Mouse (Mus musculus) CH12.LX (cell line): Measurements from ENCODE around the gene Ubr4. TPM values are rescaled to one million over a fixed set of nuclear protein-coding genes. Genes with fewer than 3 reads are reported as not detected.

Experiments used
- DNase-seq: peaks from one replicate; pipeline ENCODE4 v3.0.0-alpha.2; 2013; ENCODE audit errors: extremely low read depth
- H3K27ac ChIP-seq: 2 replicates; pipeline ENCODE4 v1.5.1; 2012; ENCODE audit warnings: low read depth, mild to moderate bottlenecking, control low read depth, moderate library complexity; ENCODE audit not compliant: insufficient read depth
- H3K27me3 ChIP-seq: replicated peaks from 2 replicates; pipeline ENCODE3; 2012; ENCODE audit warnings: inconsistent platforms
- H3K36me3 ChIP-seq, 2 experiments: replicated peaks in 1 of 2; 2 replicates each; pipeline versions ENCODE3 to v1.6.1; 2012; ENCODE audit warnings: inconsistent platforms in 1 of 2, low read length in 1 of 2, mild to moderate bottlenecking in 1 of 2, mixed read lengths in 1 of 2, moderate library complexity in 1 of 2; ENCODE audit not compliant: control insufficient read depth in 1 of 2, insufficient read depth in 1 of 2
- H3K4me1 ChIP-seq, 2 experiments: 2 replicates each; pipeline ENCODE4 v1.6.1; 2012; ENCODE audit warnings: inconsistent platforms in 1 of 2, moderate library complexity in 1 of 2; ENCODE audit not compliant: insufficient read depth in 2 of 2, control insufficient read depth in 1 of 2
- H3K4me2 ChIP-seq: 2 replicates; pipeline ENCODE4 v1.6.1; 2012; ENCODE audit warnings: low read depth, mild to moderate bottlenecking, control low read depth; ENCODE audit not compliant: poor library complexity, insufficient read depth, severe bottlenecking
- H3K4me3 ChIP-seq, 3 experiments: fragments of 150-350 bp in 1 of 3; sonication (generic) in 1 of 3; replicated peaks in 1 of 3; 2 replicates each; pipeline versions ENCODE3 to v1.5.1; 2011 to 2012; ENCODE audit warnings: low read depth in 2 of 3, low read length in 2 of 3, mild to moderate bottlenecking in 2 of 3, moderate library complexity in 2 of 3, control low read depth in 1 of 3, improper control_type of control experiment in 1 of 3, inconsistent platforms in 1 of 3, mixed read lengths in 1 of 3; ENCODE audit not compliant: poor library complexity in 1 of 3
- H3K79me2 ChIP-seq: replicated peaks from 2 replicates; pipeline ENCODE4 v1.6.1; 2012; ENCODE audit warnings: mild to moderate bottlenecking, moderate library complexity; ENCODE audit not compliant: control insufficient read depth, poor library complexity, insufficient read depth, severe bottlenecking; ENCODE audit errors: extremely low read depth
- H3K9ac ChIP-seq: 2 replicates; pipeline ENCODE4 v1.6.1; 2012; ENCODE audit warnings: low read depth, mild to moderate bottlenecking, control low read depth, moderate library complexity; ENCODE audit not compliant: insufficient read depth
- H3K9me3 ChIP-seq: replicated peaks from 2 replicates; pipeline ENCODE3; 2012; ENCODE audit warnings: low read length, inconsistent platforms, mixed read lengths
- BHLHE40 ChIP-seq: IDR thresholded peaks from 2 replicates; pipeline ENCODE4 v1.6.1; 2011; ENCODE audit warnings: mild to moderate bottlenecking, low read depth, low read length, improper control_type of control experiment
- CHD1 ChIP-seq: IDR thresholded peaks from 2 replicates; pipeline ENCODE4 v1.6.1; 2012; ENCODE audit warnings: low read depth, low read length, improper control_type of control experiment, inconsistent platforms
- CHD2 ChIP-seq: IDR thresholded peaks from 2 replicates; pipeline ENCODE4 v1.6.1; 2011; ENCODE audit warnings: low read length, improper control_type of control experiment
- CTCF ChIP-seq, 2 experiments: IDR thresholded peaks in 1 of 2; conservative IDR thresholded peaks in 1 of 2; 2 replicates each; pipeline ENCODE4 v1.5.1; 2011 to 2012; ENCODE audit warnings: low read depth in 2 of 2, low read length in 2 of 2, improper control_type of control experiment in 1 of 2, inconsistent platforms in 1 of 2, mild to moderate bottlenecking in 1 of 2, moderate library complexity in 1 of 2
- ELF1 ChIP-seq: IDR thresholded peaks from 2 replicates; pipeline ENCODE4 v1.6.1; 2014; ENCODE audit warnings: low read depth, mild to moderate bottlenecking, inconsistent platforms, low read length, improper control_type of control experiment
- ETS1 ChIP-seq: conservative IDR thresholded peaks from 2 replicates; pipeline ENCODE4 v1.6.1; 2012; ENCODE audit warnings: low read depth, mild to moderate bottlenecking, inconsistent platforms, low read length, improper control_type of control experiment, moderate library complexity
- HCFC1 ChIP-seq: IDR thresholded peaks from 2 replicates; pipeline ENCODE4 v1.6.1; 2012; ENCODE audit warnings: low read depth, mild to moderate bottlenecking, inconsistent platforms, low read length, improper control_type of control experiment
- IRF4 ChIP-seq: IDR thresholded peaks from 2 replicates; pipeline ENCODE4 v1.6.1; 2014; ENCODE audit warnings: low read depth, mild to moderate bottlenecking, inconsistent platforms, low read length, improper control_type of control experiment
- MAFK ChIP-seq: IDR thresholded peaks from 2 replicates; pipeline ENCODE4 v1.6.1; 2011; ENCODE audit warnings: low read length, improper control_type of control experiment; ENCODE audit not compliant: insufficient replicate concordance
- MYC ChIP-seq: IDR thresholded peaks from 2 replicates; pipeline ENCODE4 v1.6.1; 2011; ENCODE audit warnings: low read depth, mild to moderate bottlenecking, improper control_type of control experiment, low read length
- PAX5 ChIP-seq: IDR thresholded peaks from 2 replicates; pipeline ENCODE4 v1.6.1; 2012; ENCODE audit warnings: low read length, inconsistent platforms, mixed read lengths
- POLR2A ChIP-seq: IDR thresholded peaks from 2 replicates; pipeline ENCODE4 v1.6.1; 2011; ENCODE audit warnings: low read depth, mild to moderate bottlenecking, improper control_type of control experiment, low read length
- POLR2AphosphoS2 ChIP-seq: IDR thresholded peaks from 2 replicates; pipeline ENCODE4 v1.6.1; 2011; ENCODE audit warnings: low read depth, low read length, improper control_type of control experiment
- RCOR1 ChIP-seq: conservative IDR thresholded peaks from 2 replicates; pipeline ENCODE4 v1.6.1; 2012; ENCODE audit warnings: low read depth, mild to moderate bottlenecking, inconsistent platforms, low read length, improper control_type of control experiment
- TBP ChIP-seq: conservative IDR thresholded peaks from 2 replicates; pipeline ENCODE4 v1.6.1; 2011; ENCODE audit warnings: low read depth, low read length, improper control_type of control experiment
- USF1 ChIP-seq: IDR thresholded peaks from 2 replicates; pipeline ENCODE4 v1.6.1; 2014; ENCODE audit warnings: low read depth, mild to moderate bottlenecking, inconsistent platforms, low read length, improper control_type of control experiment
- USF2 ChIP-seq: conservative IDR thresholded peaks from 2 replicates; pipeline ENCODE4 v1.6.1; 2011; ENCODE audit warnings: low read depth, low read length, improper control_type of control experiment
- ZC3H11A ChIP-seq: IDR thresholded peaks from 2 replicates; pipeline ENCODE4 v1.6.1; 2012; ENCODE audit warnings: low read depth, mild to moderate bottlenecking, inconsistent platforms, low read length, improper control_type of control experiment
- ZMIZ1 ChIP-seq: IDR thresholded peaks from 2 replicates; pipeline ENCODE4 v1.6.1; 2012; ENCODE audit warnings: low read depth, mild to moderate bottlenecking, inconsistent platforms, low read length, improper control_type of control experiment
- ZNF384 ChIP-seq: IDR thresholded peaks from 2 replicates; pipeline ENCODE4 v1.6.1; 2012; ENCODE audit warnings: low read depth, low read length, improper control_type of control experiment, inconsistent platforms
- dilution Hi-C: fragments of 300-500 bp; cut with MboI; formaldehyde crosslinking; loops from 2 replicates; pipeline ENCODE4 v1.14.3; 2020; ENCODE audit warnings: low sequenced_read_pairs; ENCODE audit not compliant: extremely low pct_unique_long_range_greater_than_20kb, extremely low pct_ligation_motif_present
- in situ Hi-C: fragments of 300-500 bp; cut with MboI; formaldehyde crosslinking; loops from 3 replicates; pipeline ENCODE4 v1.14.3; 2019; ENCODE audit warnings: low sequenced_read_pairs, low pct_ligation_motif_present, low pct_unique_long_range_greater_than_20kb, mixed read lengths
- polyA plus RNA-seq: library from polyadenylated mRNA; unstranded; fragments of >175 nt; gene quantifications from 2 replicates; pipeline ENCODE4 v1.2.1, GENCODE M21; 2012; ENCODE audit warnings: low read depth; ENCODE audit not compliant: insufficient read length
- total RNA-seq, 2 experiments: library from RNA; depleted of rRNA; stranded (reverse); fragments of 300-350 nt in 1 of 2; fragments of >200 nt in 1 of 2; gene quantifications; 2 replicates each; pipeline ENCODE4 v1.2.3; 2012 to 2014

Ubr4 gene
- total and polyA plus RNA-seq, 3 experiments = 43.0 to 102 (median 90.8) TPM

DNA sequence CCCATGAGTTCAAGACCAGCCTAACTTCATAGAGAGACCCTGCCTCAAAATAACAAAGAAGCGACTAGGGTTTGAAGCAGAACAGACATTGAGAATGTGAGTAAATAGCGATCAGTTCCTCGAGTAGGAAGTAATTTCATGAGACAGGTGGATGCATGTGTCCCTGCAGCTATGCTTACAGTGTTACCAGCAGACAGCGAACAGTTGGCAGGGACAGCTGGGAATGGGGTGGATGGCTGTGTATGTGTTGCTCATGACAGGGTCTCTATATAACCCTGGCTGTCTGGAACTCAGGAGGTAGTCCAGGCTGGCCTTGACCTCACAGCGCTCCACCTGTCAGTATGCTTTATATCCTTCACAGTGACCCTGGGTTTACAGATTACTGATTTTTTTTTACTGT is 15.6 kb downstream of the Ubr4 start:
- Histone ChIP-seq H3K36me3 (peaks cover 80 to 94% of the 10 kb centered on the region in 2 experiments), H3K4me2 (no peak overlapping the region)
- dilution Hi-C loops = no loop called here

DNA sequence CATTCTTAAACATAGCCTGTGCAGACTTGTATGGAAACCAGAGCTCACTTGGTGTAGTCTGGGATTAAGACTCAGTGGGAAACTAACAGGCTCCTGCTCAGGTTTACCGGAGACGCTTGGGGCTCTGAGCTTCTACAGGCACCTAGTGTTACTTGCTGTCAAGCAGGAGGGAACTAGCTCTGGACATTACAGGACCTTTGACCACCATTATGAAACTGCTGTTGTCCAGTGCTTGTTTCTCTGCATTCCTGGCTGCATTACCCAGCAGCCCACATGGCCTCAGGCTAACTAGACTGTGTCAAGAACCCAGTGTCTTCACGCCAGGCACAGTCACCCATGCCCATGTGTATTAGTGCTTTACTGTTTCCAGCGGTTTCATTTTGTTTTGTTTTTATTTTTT is 20.7 kb downstream of the Ubr4 start:
- Histone ChIP-seq H3K79me2 (no peaks in the 10 kb centered on the region), H3K9ac (no peak overlapping the region), H3K36me3 (peaks cover 63 to 92% of the 10 kb centered on the region in 2 experiments), H3K9me3 (no peaks in the 10 kb centered on the region), H3K4me1 (0 out of 4 replicates have a peak, but pooled peaks cover 0 to 3% of the 10 kb centered on the region in 2 experiments), H3K27ac (no peak overlapping the region), H3K4me3 (no peak overlapping the region), H3K4me2 (no peak overlapping the region), H3K27me3 (no peaks in the 10 kb centered on the region)
- dilution Hi-C loops = no loop called here
- in situ Hi-C loops = no loop called here
- no peak for DNase-seq
- TF ChIP-seq CHD1 = no peak
- no peak for TF ChIP-seq POLR2AphosphoS2
- TF ChIP-seq ZC3H11A = no peak
- TF ChIP-seq ZNF384 = no peak
- no peak for TF ChIP-seq CHD2
- TF ChIP-seq USF2 = no peak
- TF ChIP-seq TBP = no peak
- no peak for TF ChIP-seq PAX5
- no peak for TF ChIP-seq ETS1
- TF ChIP-seq MAFK = no peak
- no peak for TF ChIP-seq POLR2A
- no peak for TF ChIP-seq HCFC1
- TF ChIP-seq RCOR1 = no peak
- TF ChIP-seq MYC = no peak
- TF ChIP-seq ZMIZ1 = no peak
- TF ChIP-seq BHLHE40 = no peak

More for the DNA sequence above, 15.6 kb downstream of the Ubr4 start:
- DNase-seq = no peak
- in situ Hi-C loops = no loop called here
- Histone ChIP-seq H3K4me3 (no peak overlapping the region), H3K27ac (no peak overlapping the region), H3K9me3 (no peaks in the 10 kb centered on the region), H3K4me1 (no peaks in the 10 kb centered on the region), H3K79me2 (no peaks in the 10 kb centered on the region), H3K9ac (no peak overlapping the region), H3K27me3 (no peaks in the 10 kb centered on the region)
- no peak for TF ChIP-seq IRF4
- TF ChIP-seq ELF1 = no peak
- TF ChIP-seq USF1 = no peak
- TF ChIP-seq CTCF (conservative IDR thresholded peaks at IDR 0.05 in 1 of 2, IDR thresholded peaks at IDR 0.05 in 1 of 2; ENCODE audit: low read depth in 2 of 2, low read length in 2 of 2) = no peak
